Mouse (Mus musculus) lung, postnatal 36 days (tissue): ENCODE data around the gene Prim1.

ENCODE experiments used
- DNase-seq: peaks from one replicate; pipeline ENCODE4 v3.0.0; 2022; ENCODE audit warnings: mixed read lengths

The Prim1 gene

GRCm38 (mm10) chr10:128015068-128015934, at the start of gene Prim1:
TSS of gene Prim1 (plus strand) at chr10:128015168.
- DNase-seq = peak; percentile 89

GRCm38 (mm10) chr10:127966506-127966905, 48.5 kb upstream of the Prim1 start:
- DNase-seq = no peak

GRCm38 (mm10) chr10:127969820-127970219, 45.1 kb upstream of the Prim1 start:
- no peak for DNase-seq

GRCm38 (mm10) chr10:127970359-127970831, 44.6 kb upstream of the Prim1 start:
- DNase-seq = no peak

- no peak for DNase-seq
Observed at GRCm38 (mm10) chr10:127971135-127971534, 43.8 kb upstream of the Prim1 start.

- DNase-seq = no peak
Observed at GRCm38 (mm10) chr10:127974062-127974461, 40.9 kb upstream of the Prim1 start.

- DNase-seq = no peak
Observed at GRCm38 (mm10) chr10:127975503-127975902, 39.5 kb upstream of the Prim1 start.

- DNase-seq = no peak
Observed at GRCm38 (mm10) chr10:127984650-127985049, 30.3 kb upstream of the Prim1 start.

GRCm38 (mm10) chr10:127985601-127986000, 29.4 kb upstream of the Prim1 start:
- no peak for DNase-seq

GRCm38 (mm10) chr10:127996690-127997089, 18.3 kb upstream of the Prim1 start:
- no peak for DNase-seq

- DNase-seq = no peak
Observed at GRCm38 (mm10) chr10:127998260-127998659, 16.7 kb upstream of the Prim1 start.

GRCm38 (mm10) chr10:128003281-128003801, 11.6 kb upstream of the Prim1 start:
- no peak for DNase-seq

GRCm38 (mm10) chr10:128004918-128005317, 10.1 kb upstream of the Prim1 start:
- no peak for DNase-seq

GRCm38 (mm10) chr10:128005479-128005878, 9.5 kb upstream of the Prim1 start:
- DNase-seq = no peak

GRCm38 (mm10) chr10:128007446-128007845, 7.5 kb upstream of the Prim1 start, which contains the start of gene Hsd17b6:
TSS of gene Hsd17b6 (minus strand) at chr10:128007611.
- no peak for DNase-seq

- peak; percentile 91 for DNase-seq
Observed at GRCm38 (mm10) chr10:128008207-128008889, 6.6 kb upstream of the Prim1 start.

GRCm38 (mm10) chr10:128009735-128010134, 5.2 kb upstream of the Prim1 start:
- no peak for DNase-seq

GRCm38 (mm10) chr10:128022196-128022595, 7.2 kb downstream of the Prim1 start:
- DNase-seq = no peak

- no peak for DNase-seq
Observed at GRCm38 (mm10) chr10:128023496-128023895, 8.5 kb downstream of the Prim1 start.

- no peak for DNase-seq
Observed at GRCm38 (mm10) chr10:128029931-128030330, 15.0 kb downstream of the Prim1 start.

- no peak for DNase-seq
Observed at GRCm38 (mm10) chr10:128030860-128031259, 15.9 kb downstream of the Prim1 start.

GRCm38 (mm10) chr10:128036746-128037425, 21.9 kb downstream of the Prim1 start:
- DNase-seq = peak; percentile 76

- DNase-seq = no peak
Observed at GRCm38 (mm10) chr10:128037921-128038320, 23.0 kb downstream of the Prim1 start.
